Mouse (Mus musculus): ENCODE measurements around the gene Ppp1r17. TPM values are rescaled to one million over a fixed set of nuclear protein-coding genes. Genes with fewer than 3 reads are reported as not detected.

The Ppp1r17 gene
- polyA plus RNA-seq (2015; fragmentation: Nextera tagmentation; extraction: Ambion mirVana): 0.07 TPM in 1 of 2 replicates, not detected in the other

DNA sequence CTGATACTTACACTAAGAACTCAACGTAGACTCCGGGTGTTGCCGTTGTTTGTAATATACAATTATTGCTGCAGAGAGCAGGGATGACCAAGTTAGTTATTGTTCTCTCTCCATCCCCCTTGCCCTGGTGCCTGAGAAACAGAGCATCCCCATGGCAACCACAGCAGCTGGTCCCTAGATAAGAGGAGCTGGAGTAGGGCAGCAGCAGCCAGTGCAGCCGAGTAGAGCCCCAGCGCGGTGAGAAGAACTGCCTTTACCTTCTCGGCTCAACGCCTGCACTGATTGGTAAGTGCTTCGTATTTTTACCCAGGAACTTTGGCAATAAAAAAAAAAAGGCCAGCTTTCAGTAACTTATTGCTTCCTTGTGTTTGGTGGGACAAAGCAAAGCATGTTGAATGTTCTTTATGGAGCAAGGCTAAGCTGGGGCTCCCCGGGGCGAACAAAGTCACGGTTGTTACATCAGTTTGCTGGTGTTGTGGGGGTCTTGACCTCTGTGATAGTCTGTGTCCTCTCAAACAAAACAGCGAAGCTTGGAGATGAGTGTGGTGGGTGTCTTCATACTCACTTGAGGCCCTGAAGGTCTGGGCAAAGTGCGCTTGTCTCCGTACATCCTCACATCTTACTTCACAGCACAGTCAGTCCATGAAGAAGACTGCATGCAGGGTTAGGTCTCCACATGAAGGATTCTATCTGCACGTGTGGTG, at the start of gene Ppp1r17:
Gene Ppp1r17 (plus strand): TSS at position 207 of the 704 bp plus-strand sequence.
- no peak for ATAC-seq (replicated peaks; ENCODE audit: low FRiP score, low read depth)

DNA sequence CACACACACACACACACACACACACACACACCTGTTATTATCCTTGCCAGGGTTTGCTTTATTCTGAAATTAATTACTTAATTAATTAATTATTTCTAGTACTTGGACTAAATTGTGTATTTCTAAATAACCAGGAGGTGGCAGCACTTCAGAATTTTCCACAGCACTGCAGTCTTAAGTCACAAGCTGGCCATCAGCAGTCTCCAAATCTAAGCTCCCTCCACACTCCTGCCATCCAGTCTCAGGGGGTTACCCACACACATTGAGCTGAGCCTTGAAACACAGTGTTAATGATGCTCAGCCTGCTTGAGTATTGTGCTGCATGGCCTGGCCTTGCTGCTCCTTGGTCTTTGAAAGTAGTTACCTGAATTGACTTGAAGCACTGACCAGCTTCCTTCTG, 44.3 kb upstream of the Ppp1r17 start:
- Histone ChIP-seq H3K9me3 (replicated peaks; ENCODE audit: low read length) (no peaks in the 10 kb centered on the region), H3K27ac (no peak overlapping the region), H3K36me3 (ENCODE audit: insufficient read depth, low read length) (no peaks in the 10 kb centered on the region), H3K4me2 (ENCODE audit: low read length) (no peak overlapping the region), H3K9ac (ENCODE audit: low read depth, low read length) (no peak overlapping the region), H3K4me1 (replicated peaks; ENCODE audit: insufficient read depth, low read length) (no peaks in the 10 kb centered on the region), H3K4me3 (replicated peaks; ENCODE audit: low read depth, low read length) (no peak overlapping the region), H3K27me3 (ENCODE audit: insufficient read depth, low read length) (no peaks in the 10 kb centered on the region)
- DNase-seq (ENCODE audit: low spot score): peak; percentile 83
- ATAC-seq (replicated peaks; ENCODE audit: low FRiP score, low read depth): no peak
- peak; percentile 68 for TF ChIP-seq CTCF (IDR thresholded peaks at IDR 0.05; ENCODE audit: low read depth)

More for the DNA sequence above, at the start of gene Ppp1r17:
- H3K4me1 ChIP-seq (replicated peaks; ENCODE audit: insufficient read depth, low read length): no peaks in the 10 kb centered on the region
- H3K36me3 ChIP-seq (ENCODE audit: insufficient read depth, low read length): no peaks in the 10 kb centered on the region
- H3K9me3 ChIP-seq (replicated peaks; ENCODE audit: low read length): no peaks in the 10 kb centered on the region
- no peaks in the 10 kb centered on the region for H3K27me3 ChIP-seq (ENCODE audit: insufficient read depth, low read length)
- no peak within 1 kb of the TSS for H3K4me2 ChIP-seq (ENCODE audit: low read length)
- DNase-seq (ENCODE audit: low spot score): no peak
- H3K9ac ChIP-seq (ENCODE audit: low read depth, low read length): no peak within 1 kb of the TSS
- TF ChIP-seq CTCF (IDR thresholded peaks at IDR 0.05; ENCODE audit: low read depth): no peak
- H3K4me3 ChIP-seq (replicated peaks; ENCODE audit: low read depth, low read length): no peak within 1 kb of the TSS
- H3K27ac ChIP-seq: no peak within 1 kb of the TSS
- WGBS: 72% methylated on average over 16 of the region's 16 CpGs

DNA sequence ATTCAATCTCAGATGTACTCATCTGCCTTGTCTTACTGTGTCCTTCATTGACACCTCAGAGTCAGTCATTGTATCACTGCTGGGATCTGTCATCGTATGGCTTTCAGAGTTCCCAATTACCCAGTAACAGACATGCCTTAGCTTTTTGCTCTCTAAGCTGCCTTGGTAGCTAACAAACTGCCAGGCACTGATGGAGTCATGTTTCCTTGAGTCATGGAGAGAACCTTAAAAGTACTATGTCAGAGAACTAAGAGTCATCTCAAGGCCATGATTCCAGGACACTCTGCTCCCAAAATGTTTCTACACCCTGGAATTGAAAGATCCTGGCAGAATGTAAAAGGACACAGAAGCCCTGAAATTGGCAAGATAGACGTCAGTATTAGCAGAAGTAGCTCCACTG, 37.5 kb upstream of the Ppp1r17 start:
- no peaks in the 10 kb centered on the region for H3K36me3 ChIP-seq (ENCODE audit: insufficient read depth, low read length)
- no peak for TF ChIP-seq CTCF (IDR thresholded peaks at IDR 0.05; ENCODE audit: low read depth)
- ATAC-seq (replicated peaks; ENCODE audit: low FRiP score, low read depth) (no peak), DNase-seq (ENCODE audit: low spot score) (no peak)
- no peak overlapping the region for H3K4me2 ChIP-seq (ENCODE audit: low read length)
- H3K27ac ChIP-seq: no peak overlapping the region
- H3K4me3 ChIP-seq (replicated peaks; ENCODE audit: low read depth, low read length): no peak overlapping the region
- no peaks in the 10 kb centered on the region for H3K4me1 ChIP-seq (replicated peaks; ENCODE audit: insufficient read depth, low read length)
- H3K9ac ChIP-seq (ENCODE audit: low read depth, low read length): no peak overlapping the region
- 65% methylated on average over 2 of the region's 2 CpGs for WGBS
- no peaks in the 10 kb centered on the region for H3K9me3 ChIP-seq (replicated peaks; ENCODE audit: low read length)
- H3K27me3 ChIP-seq (ENCODE audit: insufficient read depth, low read length): no peaks in the 10 kb centered on the region

DNA sequence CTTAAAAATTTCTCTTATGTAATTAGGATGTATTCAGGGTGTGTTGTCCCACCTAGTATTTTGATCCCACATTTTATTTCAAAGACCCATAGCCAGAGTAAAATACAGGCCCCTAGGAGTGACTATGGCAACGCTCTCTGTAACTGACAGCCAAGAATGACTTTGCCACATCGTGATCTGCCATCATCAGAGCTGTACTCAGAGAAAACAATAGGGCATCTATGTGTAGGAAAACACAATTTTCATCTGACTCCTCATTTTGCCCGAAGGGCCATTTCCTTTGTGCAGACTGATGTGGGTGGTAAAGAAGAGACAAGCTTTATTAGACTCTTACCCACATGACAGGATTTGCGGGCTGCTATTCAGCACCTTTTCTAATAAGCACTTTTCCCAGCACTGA, 8.6 kb upstream of the Ppp1r17 start:
- TF ChIP-seq CTCF (IDR thresholded peaks at IDR 0.05; ENCODE audit: low read depth): no peak
- H3K9me3 ChIP-seq (replicated peaks; ENCODE audit: low read length): no peaks in the 10 kb centered on the region
- no peak overlapping the region for H3K27ac ChIP-seq
- no peak overlapping the region for H3K4me2 ChIP-seq (ENCODE audit: low read length)
- H3K36me3 ChIP-seq (ENCODE audit: insufficient read depth, low read length): no peaks in the 10 kb centered on the region
- H3K4me1 ChIP-seq (replicated peaks; ENCODE audit: insufficient read depth, low read length): no peaks in the 10 kb centered on the region
- WGBS: 80% methylated on average over 4 of the region's 4 CpGs
- no peak overlapping the region for H3K4me3 ChIP-seq (replicated peaks; ENCODE audit: low read depth, low read length)
- H3K9ac ChIP-seq (ENCODE audit: low read depth, low read length): no peak overlapping the region
- no peak for ATAC-seq (replicated peaks; ENCODE audit: low FRiP score, low read depth)
- no peak for DNase-seq (ENCODE audit: low spot score)
- no peaks in the 10 kb centered on the region for H3K27me3 ChIP-seq (ENCODE audit: insufficient read depth, low read length)

DNA sequence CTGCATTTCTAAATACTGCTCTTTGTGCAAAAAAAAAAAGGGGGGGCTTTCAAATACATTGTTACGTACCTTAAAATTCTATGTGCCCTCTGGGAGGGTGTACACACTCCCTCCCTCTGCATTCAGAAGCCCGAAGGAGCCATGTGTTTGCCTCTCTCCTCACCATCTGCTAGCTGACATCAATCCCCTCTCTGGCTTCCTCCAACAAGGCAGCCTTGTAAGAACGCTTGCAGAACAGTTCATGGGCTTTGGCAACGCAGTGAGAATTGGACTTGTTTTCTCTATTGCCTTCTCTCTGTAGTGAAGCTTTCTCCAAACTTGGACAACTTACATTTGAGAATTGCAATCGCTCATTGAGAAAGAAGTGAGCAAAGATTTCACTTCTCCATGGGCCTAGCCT, 4.9 kb upstream of the Ppp1r17 start:
- 64% methylated on average over 5 of the region's 5 CpGs for WGBS
- H3K9ac ChIP-seq (ENCODE audit: low read depth, low read length): no peak overlapping the region

DNA sequence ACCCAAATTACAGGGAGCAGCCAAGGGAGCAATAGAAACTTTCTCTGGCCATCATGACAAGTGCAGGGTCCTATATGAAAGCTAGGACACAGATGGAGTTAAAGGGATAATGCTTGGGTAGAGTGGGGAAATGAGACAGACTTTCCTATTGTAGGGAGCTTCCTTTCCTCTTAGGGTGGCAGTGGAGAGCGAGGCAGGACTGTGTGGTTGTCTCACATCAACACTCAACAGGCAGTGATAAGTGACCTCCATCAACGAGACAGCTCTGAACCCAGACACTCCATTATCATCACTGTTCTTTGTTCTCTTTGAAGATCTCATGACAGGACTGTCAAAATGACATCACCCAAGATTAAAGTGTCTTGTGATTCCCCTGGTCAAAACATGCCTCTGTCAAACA, 2.3 kb downstream of the Ppp1r17 start:
- H3K9ac ChIP-seq (ENCODE audit: low read depth, low read length): no peak overlapping the region
- 68% methylated on average over 2 of the region's 2 CpGs for WGBS

More for the DNA sequence above, 4.9 kb upstream of the Ppp1r17 start:
- Histone ChIP-seq H3K4me3 (replicated peaks; ENCODE audit: low read depth, low read length) (no peak overlapping the region), H3K4me1 (replicated peaks; ENCODE audit: insufficient read depth, low read length) (no peaks in the 10 kb centered on the region), H3K27ac (no peak overlapping the region), H3K9me3 (replicated peaks; ENCODE audit: low read length) (no peaks in the 10 kb centered on the region), H3K4me2 (ENCODE audit: low read length) (no peak overlapping the region), H3K36me3 (ENCODE audit: insufficient read depth, low read length) (no peaks in the 10 kb centered on the region), H3K27me3 (ENCODE audit: insufficient read depth, low read length) (no peaks in the 10 kb centered on the region)
- DNase-seq (ENCODE audit: low spot score) (no peak), ATAC-seq (replicated peaks; ENCODE audit: low FRiP score, low read depth) (no peak)
- TF ChIP-seq CTCF (IDR thresholded peaks at IDR 0.05; ENCODE audit: low read depth): no peak

DNA sequence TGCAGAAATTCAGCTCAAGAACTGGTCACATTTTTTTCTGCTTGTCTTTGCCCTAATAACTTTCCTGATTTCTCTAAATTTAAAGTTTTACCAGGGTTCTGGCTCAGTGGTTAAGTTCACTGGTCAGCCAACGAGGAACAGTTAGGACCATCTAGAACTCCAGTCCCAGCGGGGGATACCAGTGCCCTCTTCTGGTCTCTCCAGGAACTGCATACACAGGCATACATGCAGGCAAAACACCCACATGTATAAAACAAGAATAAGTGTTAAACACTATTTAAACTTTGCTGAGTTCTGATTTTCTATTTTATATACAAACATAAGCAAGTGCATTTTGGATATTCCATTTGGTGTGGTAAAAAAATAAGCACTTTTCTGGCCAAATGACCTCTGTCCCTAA, 8.2 kb downstream of the Ppp1r17 start:
- Histone ChIP-seq H3K9ac (ENCODE audit: low read depth, low read length) (no peak overlapping the region), H3K9me3 (replicated peaks; ENCODE audit: low read length) (no peaks in the 10 kb centered on the region), H3K36me3 (ENCODE audit: insufficient read depth, low read length) (no peaks in the 10 kb centered on the region), H3K4me1 (replicated peaks; ENCODE audit: insufficient read depth, low read length) (no peaks in the 10 kb centered on the region), H3K4me2 (ENCODE audit: low read length) (no peak overlapping the region), H3K27ac (no peak overlapping the region), H3K27me3 (ENCODE audit: insufficient read depth, low read length) (no peaks in the 10 kb centered on the region), H3K4me3 (replicated peaks; ENCODE audit: low read depth, low read length) (no peak overlapping the region)
- no peak for ATAC-seq (replicated peaks; ENCODE audit: low FRiP score, low read depth)
- peak; percentile 53 for TF ChIP-seq CTCF (IDR thresholded peaks at IDR 0.05; ENCODE audit: low read depth)
- DNase-seq (ENCODE audit: low spot score): no peak
- 58% methylated on average over 2 of the region's 2 CpGs for WGBS

More for the DNA sequence above, 2.3 kb downstream of the Ppp1r17 start:
- Histone ChIP-seq H3K4me3 (replicated peaks; ENCODE audit: low read depth, low read length) (no peak overlapping the region), H3K9me3 (replicated peaks; ENCODE audit: low read length) (no peaks in the 10 kb centered on the region), H3K27ac (no peak overlapping the region), H3K4me2 (ENCODE audit: low read length) (no peak overlapping the region), H3K27me3 (ENCODE audit: insufficient read depth, low read length) (no peaks in the 10 kb centered on the region), H3K36me3 (ENCODE audit: insufficient read depth, low read length) (no peaks in the 10 kb centered on the region), H3K4me1 (replicated peaks; ENCODE audit: insufficient read depth, low read length) (no peaks in the 10 kb centered on the region)
- ATAC-seq (replicated peaks; ENCODE audit: low FRiP score, low read depth) (no peak), DNase-seq (ENCODE audit: low spot score) (no peak)
- no peak for TF ChIP-seq CTCF (IDR thresholded peaks at IDR 0.05; ENCODE audit: low read depth)
